Mouse (Mus musculus): ENCODE data around the gene Mief1.

GRCm38 (mm10) chr15:80254847-80255645 lies 21.2 kb downstream of the Mief1 start, which contains the start of gene Atf4:
- peak; percentile 83 for TF ChIP-seq POLR2A (IDR thresholded peaks at IDR 0.05; ENCODE audit: borderline replicate concordance, low read depth, low read length)
- TF ChIP-seq CTCF (IDR thresholded peaks at IDR 0.05; ENCODE audit: low read depth, low read length): no peak

Data from bone marrow macrophage, adult 2 months (primary cell).